Mouse (Mus musculus) hindbrain, postnatal 0 days (tissue): ENCODE results near the gene Perp. TPM values are rescaled to one million over a fixed set of nuclear protein-coding genes. Genes with fewer than 3 reads are reported as not detected.

Experiments
- ATAC-seq: fragments of 200-750 bp; cut with Nextera tagmentation; 2 replicates; pipeline ENCODE4 v1.8.0; 2017; ENCODE audit warnings: mild to moderate bottlenecking, moderate TSS enrichment, moderate library complexity
- DNase-seq: peaks from one replicate; pipeline ENCODE4 v3.0.0-alpha.2; 2015; ENCODE audit warnings: low spot score
- H3K27ac ChIP-seq: fragments of 300-500 bp; sonication (generic); 2 replicates; pipeline ENCODE4 v1.5.1; 2014; ENCODE audit warnings: mild to moderate bottlenecking
- H3K27me3 ChIP-seq: fragments of 300-500 bp; sonication (generic); 2 replicates; pipeline ENCODE4 v1.6.1; 2014; ENCODE audit warnings: low read length, mixed read lengths; ENCODE audit not compliant: insufficient read depth
- H3K36me3 ChIP-seq: fragments of 300-500 bp; sonication (generic); 2 replicates; pipeline ENCODE4 v1.6.1; 2014; ENCODE audit warnings: low read length, mixed read lengths; ENCODE audit not compliant: insufficient read depth
- H3K4me1 ChIP-seq: fragments of 300-500 bp; sonication (generic); 2 replicates; pipeline ENCODE4 v1.6.1; 2014; ENCODE audit warnings: antibody characterized with exemption, low read length, mixed read lengths; ENCODE audit not compliant: insufficient read depth
- H3K4me2 ChIP-seq: fragments of 300-500 bp; sonication (generic); 2 replicates; pipeline ENCODE4 v1.6.1; 2014; ENCODE audit warnings: low read depth, mild to moderate bottlenecking, low read length, moderate library complexity, mixed read lengths
- H3K4me3 ChIP-seq: fragments of 300-500 bp; sonication (generic); 2 replicates; pipeline ENCODE4 v1.5.1; 2014; ENCODE audit warnings: low read length
- H3K9ac ChIP-seq: fragments of 300-500 bp; sonication (generic); replicated peaks from 2 replicates; pipeline ENCODE4 v1.6.1; 2014; ENCODE audit warnings: mild to moderate bottlenecking, low read length, moderate library complexity, mixed read lengths
- H3K9me3 ChIP-seq: fragments of 300-500 bp; sonication (generic); 2 replicates; pipeline ENCODE4 v1.6.1; 2016; ENCODE audit warnings: low read length, mixed read lengths
- CTCF ChIP-seq: IDR thresholded peaks from 2 replicates; pipeline ENCODE4 v1.5.1; 2016; ENCODE audit warnings: antibody characterized with exemption, control low read depth, low read depth
- WGBS: fragments of 180-500 bp; shearing (Covaris S2); extraction: QIAGEN DNeasy Blood & Tissue Kit; methylation state at CpG from one replicate; pipeline ENCODE4 v1.1.7; 2014; 5-methylcytosine and 5-hydroxymethylcytosine counted together
- polyA plus RNA-seq: library from polyadenylated mRNA; unstranded; fragments of >200 nt; fragmentation: Nextera tagmentation; extraction: Ambion mirVana; gene quantifications from 2 replicates; pipeline ENCODE4 v1.2.1, GENCODE M21; 2015
- total RNA-seq: library from RNA; depleted of rRNA; stranded (reverse); fragments of >200 nt; gene quantifications from 2 replicates; pipeline ENCODE4 v1.2.3, GENCODE M21; 2014; rRNA removed

Gene Perp
- 20.1 and 20.9 TPM in 2 replicates for total RNA-seq
- 24.9 and 26.4 TPM in 2 replicates for polyA plus RNA-seq

GRCm38 (mm10) chr10:18844441-18845286, at the start of gene Perp:
Perp (plus strand) TSS chr10:18845020.
- no peak within 1 kb of the TSS for H3K27ac ChIP-seq
- H3K27me3 ChIP-seq: peaks cover 7% of the 10 kb centered on the region; the same call in 1 of the 2 replicates
- no peak; the same call in 1 of the 2 replicates for TF ChIP-seq CTCF
- ATAC-seq (peak; percentile 86), DNase-seq (peak; percentile 52)
- H3K4me1 ChIP-seq: no peaks in the 10 kb centered on the region
- WGBS: 2% methylated on average over 54 of the region's 54 CpGs
- H3K4me2 ChIP-seq: peak within 1 kb of the TSS; percentile 84
- no peaks in the 10 kb centered on the region for H3K36me3 ChIP-seq
- no peaks in the 10 kb centered on the region for H3K9me3 ChIP-seq
- H3K9ac ChIP-seq: peak within 1 kb of the TSS; percentile 46
- peak within 1 kb of the TSS; percentile 52 for H3K4me3 ChIP-seq

- Histone ChIP-seq H3K9me3 (no peaks in the 10 kb centered on the region), H3K4me2 (no peak overlapping the region), H3K27ac (no peak overlapping the region), H3K36me3 (no peaks in the 10 kb centered on the region), H3K4me1 (no peaks in the 10 kb centered on the region), H3K27me3 (no peaks in the 10 kb centered on the region), H3K9ac (no peak overlapping the region), H3K4me3 (no peak overlapping the region)
- ATAC-seq: no peak
- no peak for TF ChIP-seq CTCF
- no peak for DNase-seq
- WGBS: 85% methylated on average over 2 of the region's 2 CpGs
Measured at GRCm38 (mm10) chr10:18811751-18812150, 33.1 kb upstream of the Perp start.

- TF ChIP-seq CTCF: no peak
- ATAC-seq (peak; percentile 91), DNase-seq (peak; percentile 69)
- no peak overlapping the region for H3K9ac ChIP-seq
- H3K27me3 ChIP-seq: no peaks in the 10 kb centered on the region
- no peak overlapping the region for H3K4me2 ChIP-seq
- peak overlapping the region; percentile 36; the same call in 1 of the 2 replicates for H3K27ac ChIP-seq
- no peaks in the 10 kb centered on the region for H3K36me3 ChIP-seq
- H3K4me1 ChIP-seq: no peaks in the 10 kb centered on the region
- 33% methylated on average over 5 of the region's 5 CpGs for WGBS
- H3K9me3 ChIP-seq: no peaks in the 10 kb centered on the region
- H3K4me3 ChIP-seq: no peak overlapping the region
Measured at GRCm38 (mm10) chr10:18816560-18816959, 28.3 kb upstream of the Perp start.

- DNase-seq (no peak), ATAC-seq (no peak)
- Histone ChIP-seq H3K4me2 (no peak overlapping the region), H3K4me3 (no peak overlapping the region), H3K4me1 (no peaks in the 10 kb centered on the region), H3K27me3 (no peaks in the 10 kb centered on the region), H3K9ac (no peak overlapping the region), H3K27ac (no peak overlapping the region), H3K36me3 (no peaks in the 10 kb centered on the region), H3K9me3 (no peaks in the 10 kb centered on the region)
- TF ChIP-seq CTCF: no peak
Measured at GRCm38 (mm10) chr10:18825143-18825542, 19.7 kb upstream of the Perp start.

- Histone ChIP-seq H3K4me2 (no peak overlapping the region), H3K27me3 (no peaks in the 10 kb centered on the region), H3K27ac (no peak overlapping the region), H3K9me3 (no peaks in the 10 kb centered on the region), H3K4me3 (no peak overlapping the region), H3K36me3 (no peaks in the 10 kb centered on the region), H3K9ac (no peak overlapping the region), H3K4me1 (no peaks in the 10 kb centered on the region)
- ATAC-seq: no peak
- no peak for DNase-seq
- 88% methylated on average over 2 of the region's 2 CpGs for WGBS
- no peak for TF ChIP-seq CTCF
Measured at GRCm38 (mm10) chr10:18826107-18826506, 18.7 kb upstream of the Perp start.

GRCm38 (mm10) chr10:18827936-18828335, 16.9 kb upstream of the Perp start:
- no peak overlapping the region for H3K4me3 ChIP-seq
- ATAC-seq (no peak), DNase-seq (no peak)
- H3K36me3 ChIP-seq: no peaks in the 10 kb centered on the region
- no peak overlapping the region for H3K9ac ChIP-seq
- TF ChIP-seq CTCF: no peak
- no peaks in the 10 kb centered on the region for H3K4me1 ChIP-seq
- H3K27ac ChIP-seq: no peak overlapping the region
- WGBS: 34% methylated on average over 2 of the region's 2 CpGs
- H3K9me3 ChIP-seq: no peaks in the 10 kb centered on the region
- no peaks in the 10 kb centered on the region for H3K27me3 ChIP-seq
- no peak overlapping the region for H3K4me2 ChIP-seq

- H3K9ac ChIP-seq: no peak overlapping the region
- DNase-seq (no peak), ATAC-seq (no peak)
- no peak for TF ChIP-seq CTCF
- H3K9me3 ChIP-seq: no peaks in the 10 kb centered on the region
- no peaks in the 10 kb centered on the region for H3K27me3 ChIP-seq
- H3K4me1 ChIP-seq: no peaks in the 10 kb centered on the region
- 85% methylated on average over 4 of the region's 4 CpGs for WGBS
- H3K4me3 ChIP-seq: no peak overlapping the region
- no peaks in the 10 kb centered on the region for H3K36me3 ChIP-seq
- H3K4me2 ChIP-seq: no peak overlapping the region
- H3K27ac ChIP-seq: no peak overlapping the region
Measured at GRCm38 (mm10) chr10:18830359-18830758, 14.5 kb upstream of the Perp start.
